Mouse (Mus musculus): ENCODE measurements at regions not wholly inside any gene's neighbourhood (a gene's known extent, or its start where the extent isn't known, plus 50 kb on each side); places are given as distances from the start of the nearest gene placed in this dataset.

DNA sequence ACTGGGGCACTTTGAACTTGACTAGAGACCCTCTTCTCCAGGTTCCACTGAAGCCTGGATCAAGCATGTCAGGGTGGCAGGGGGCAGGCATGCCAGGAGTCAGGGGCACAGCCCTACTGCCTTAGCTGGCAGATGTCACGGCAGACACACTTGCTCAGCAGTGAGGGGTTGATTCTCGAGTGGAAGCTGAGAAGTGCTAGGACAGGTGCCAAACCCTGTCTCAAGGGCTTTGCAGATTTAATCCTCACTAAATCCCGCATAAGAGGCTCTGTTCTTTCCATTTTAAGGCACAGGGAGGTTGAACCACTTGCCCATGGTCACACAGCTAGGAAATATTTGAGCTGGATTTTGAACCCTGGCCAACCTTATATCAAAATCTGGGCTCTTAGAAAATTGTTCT, 223.5 kb upstream of the Mvb12b start:
- no peak for DNase-seq (ENCODE audit: low spot score)

- no peak for DNase-seq (ENCODE audit: low spot score)
Observed at GRCm38 (mm10) chr2:34110582-34110981, 222.8 kb upstream of the Mvb12b start.

- DNase-seq (ENCODE audit: low spot score) = no peak
Observed at GRCm38 (mm10) chr2:34107566-34108303, 220.0 kb upstream of the Mvb12b start.

- peak; percentile 39 for DNase-seq (ENCODE audit: low spot score)
Observed at GRCm38 (mm10) chr2:34106837-34107565, 219.3 kb upstream of the Mvb12b start.

- no peak for DNase-seq (ENCODE audit: low spot score)
Observed at GRCm38 (mm10) chr2:34106245-34106644, 218.5 kb upstream of the Mvb12b start.

- peak; percentile 63 for DNase-seq (ENCODE audit: low spot score)
Observed at GRCm38 (mm10) chr2:34105271-34106051, 217.7 kb upstream of the Mvb12b start.

DNA sequence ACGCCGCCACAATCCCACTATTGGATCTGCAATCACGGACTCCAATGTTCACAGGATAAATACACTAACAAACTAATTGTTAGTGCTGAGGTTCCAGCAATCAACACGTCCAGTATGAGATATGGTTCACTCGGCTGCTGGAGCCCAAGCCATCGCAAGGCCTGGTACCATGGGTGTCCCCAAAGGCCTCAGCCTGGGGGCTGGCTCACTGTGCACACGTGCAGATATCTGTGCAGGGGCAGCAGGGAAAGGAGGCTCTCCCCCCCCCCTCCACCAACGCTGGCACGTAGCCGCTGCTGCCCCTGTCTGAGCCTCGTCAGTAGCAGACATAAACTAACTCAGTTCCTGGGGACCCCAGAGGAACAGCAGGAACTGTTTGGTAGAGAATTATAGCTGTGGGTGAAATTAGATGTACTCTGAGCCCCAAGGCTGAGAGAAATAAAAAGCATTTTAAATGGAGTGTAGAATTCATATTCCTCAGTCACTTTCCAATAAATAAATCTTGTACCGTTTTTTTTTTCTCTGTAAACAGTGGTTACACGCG, 210.3 kb upstream of the Mvb12b start:
- no peak for DNase-seq (ENCODE audit: low spot score)

GRCm38 (mm10) chr2:34096561-34096960, 208.8 kb upstream of the Mvb12b start:
- no peak for DNase-seq (ENCODE audit: low spot score)

DNA sequence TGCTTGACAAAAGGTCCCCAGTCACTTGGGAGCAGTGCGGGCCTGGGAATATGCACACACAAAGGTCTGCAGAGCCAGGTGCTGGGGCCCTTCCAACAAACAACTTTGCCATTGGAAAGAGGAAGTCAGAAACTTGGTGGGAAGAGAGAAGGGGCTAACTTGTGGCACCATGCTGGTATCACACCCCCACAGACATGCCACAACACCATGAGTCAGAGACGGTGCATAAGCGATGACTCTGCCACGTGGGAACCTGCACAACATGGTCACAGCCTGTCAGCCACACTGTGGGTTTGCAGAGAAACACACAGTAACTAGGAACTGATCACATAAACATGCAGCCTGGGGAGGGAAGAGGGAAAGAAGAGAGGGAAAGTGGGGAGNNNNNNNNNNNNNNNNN, 201.1 kb upstream of the Mvb12b start:
- DNase-seq (ENCODE audit: low spot score) = no peak

DNA sequence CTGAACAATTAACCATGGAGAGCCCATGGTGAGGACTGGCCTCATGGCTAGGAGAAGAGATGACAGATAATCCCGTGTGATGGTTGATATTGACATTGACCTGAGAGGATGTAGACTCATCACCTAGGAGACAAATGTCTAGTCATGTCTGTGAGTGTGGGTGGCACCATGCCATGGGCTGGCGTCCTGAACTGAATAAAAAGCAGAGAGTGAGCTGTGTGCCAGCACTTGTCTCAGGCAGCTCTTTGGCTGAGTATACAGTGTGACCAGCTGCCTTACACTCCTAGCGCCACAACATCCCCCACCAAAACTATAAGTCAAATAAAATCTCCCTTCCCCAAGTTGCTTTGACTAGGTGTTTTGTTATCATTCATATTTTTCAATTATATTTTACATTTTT, 198.4 kb upstream of the Mvb12b start:
- no peak for DNase-seq (ENCODE audit: low spot score)

GRCm38 (mm10) chr2:34084513-34084912, 196.8 kb upstream of the Mvb12b start:
- peak; percentile 34 for DNase-seq (ENCODE audit: low spot score)

- no peak for DNase-seq (ENCODE audit: low spot score)
Observed at GRCm38 (mm10) chr2:34082486-34082885, 194.7 kb upstream of the Mvb12b start.

DNA sequence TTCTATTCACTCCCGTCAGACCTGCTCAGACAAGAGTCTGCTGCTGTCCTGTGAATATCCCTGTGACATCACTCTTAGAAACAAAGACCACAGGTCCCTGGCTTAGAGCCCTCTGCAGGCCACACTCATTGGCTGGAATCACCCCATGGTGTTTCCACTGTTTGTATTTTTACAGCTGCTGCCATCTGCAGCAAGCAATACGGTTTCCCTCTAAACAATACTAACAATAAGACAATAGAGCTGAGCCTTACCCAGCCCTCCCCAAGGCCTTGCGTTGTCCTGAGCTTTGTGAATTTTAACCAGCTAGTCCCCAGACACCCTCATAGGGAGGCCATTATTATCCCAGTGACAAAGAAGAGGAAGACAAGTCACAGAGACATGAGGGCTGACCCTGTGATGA, 192.4 kb upstream of the Mvb12b start:
- DNase-seq (ENCODE audit: low spot score) = peak; percentile 39

- DNase-seq (ENCODE audit: low spot score) = no peak
Observed at GRCm38 (mm10) chr2:34079282-34079681, 191.5 kb upstream of the Mvb12b start.

DNA sequence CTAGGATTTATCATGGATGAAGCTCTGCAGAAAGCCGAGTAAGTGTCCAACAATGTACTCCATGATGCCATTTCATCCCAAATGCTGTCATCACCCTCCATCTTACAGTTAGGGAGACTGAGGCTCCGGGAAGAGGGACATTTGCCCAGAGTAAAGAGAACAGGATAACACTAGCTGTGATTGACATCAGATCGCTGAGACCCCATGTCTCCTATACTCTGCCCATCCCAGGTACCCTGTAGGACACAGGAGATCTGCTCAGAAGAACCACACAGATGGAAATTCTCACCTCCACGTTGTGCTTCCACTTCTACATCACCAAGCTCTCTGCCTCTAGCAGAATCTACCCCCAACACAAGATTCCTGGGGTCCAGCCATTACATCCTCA, 191.1 kb upstream of the Mvb12b start:
- DNase-seq (ENCODE audit: low spot score) = no peak

- DNase-seq (ENCODE audit: low spot score) = peak; percentile 66
Observed at GRCm38 (mm10) chr2:34078248-34078874, 190.6 kb upstream of the Mvb12b start.

GRCm38 (mm10) chr2:34076346-34076745, 188.6 kb upstream of the Mvb12b start:
- DNase-seq (ENCODE audit: low spot score) = no peak

- DNase-seq (ENCODE audit: low spot score) = no peak
Observed at GRCm38 (mm10) chr2:34074066-34074465, 186.3 kb upstream of the Mvb12b start.

GRCm38 (mm10) chr2:34065592-34065991, 177.8 kb upstream of the Mvb12b start:
- no peak for DNase-seq (ENCODE audit: low spot score)

DNA sequence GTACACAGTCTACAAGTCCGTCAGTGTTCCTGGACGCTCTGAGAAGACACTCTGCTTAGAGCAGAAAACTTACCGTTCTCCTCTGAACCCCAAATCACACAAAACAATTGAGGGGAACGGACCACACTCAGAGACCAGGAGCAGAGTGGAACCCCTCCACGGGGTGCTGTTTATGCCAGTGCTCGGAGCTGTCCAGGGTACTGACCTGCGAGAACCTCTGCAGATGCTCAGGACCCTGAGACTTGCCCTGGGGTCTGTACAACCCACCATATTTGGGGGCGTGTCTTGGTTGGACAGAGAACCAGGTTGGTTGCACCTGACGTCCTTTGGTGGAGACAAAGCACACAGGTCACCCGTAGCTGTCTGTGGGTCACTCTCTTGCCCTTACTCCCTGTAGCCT, 177.3 kb upstream of the Mvb12b start:
- peak; percentile 73 for DNase-seq (ENCODE audit: low spot score)

DNA sequence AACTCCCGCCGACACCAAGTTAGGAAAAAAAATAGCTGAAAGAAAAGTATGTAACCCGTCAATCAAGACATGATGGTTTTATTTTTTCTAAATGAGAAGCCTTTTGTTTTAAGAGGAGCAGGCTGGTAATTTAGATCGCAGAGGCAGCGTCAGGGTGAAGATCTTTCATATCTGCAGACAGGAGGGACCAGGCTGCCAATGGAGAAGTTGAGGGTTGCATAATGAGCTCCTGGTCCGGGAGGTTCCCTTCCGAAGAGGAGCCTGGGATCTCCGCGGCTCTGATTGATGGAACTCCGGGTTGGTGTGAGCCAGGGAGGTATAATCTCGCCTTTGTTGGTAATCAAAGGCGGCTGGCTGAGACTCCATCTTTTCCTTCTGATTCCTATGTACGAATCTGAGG, 168.8 kb upstream of the Mvb12b start:
- no peak for DNase-seq (ENCODE audit: low spot score)

- DNase-seq (ENCODE audit: low spot score) = no peak
Observed at GRCm38 (mm10) chr2:34043064-34043463, 155.3 kb upstream of the Mvb12b start.
